Mouse (Mus musculus) neutrophil, adult 59 days (primary cell): ENCODE results near the gene Zfp969. TPM values are rescaled to one million over a fixed set of nuclear protein-coding genes. Genes with fewer than 3 reads are reported as not detected.

Experiments
- total RNA-seq, 2 experiments: library from RNA; stranded (reverse); gene quantifications; 1 replicate in 1 of 2; 2 replicates in 1 of 2; pipeline ENCODE4 v1.2.4; 2023

The Zfp969 gene
- not detected for total RNA-seq

DNA sequence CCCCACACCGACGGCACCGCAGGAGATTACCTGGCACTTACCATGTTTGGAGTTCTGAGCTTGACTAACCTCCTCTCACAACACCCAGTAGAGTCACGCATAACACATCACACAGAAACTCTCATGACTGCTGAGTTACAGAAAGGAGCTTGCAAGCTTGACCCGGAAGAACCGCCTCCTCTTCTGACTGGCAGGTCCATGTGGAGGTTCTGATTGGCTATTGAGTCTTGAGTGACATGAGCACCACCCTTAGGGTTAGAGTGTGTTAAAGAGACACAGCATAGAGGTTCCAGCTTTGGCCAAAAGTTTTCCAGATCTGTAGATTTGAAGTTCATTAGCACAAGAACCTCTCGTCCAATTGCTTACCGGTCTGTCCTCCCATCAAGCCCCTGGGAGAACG lies at the start of gene Zfp969:
Zfp969 (minus strand) TSS at position 101 of the 400 bp plus-strand sequence.

DNA sequence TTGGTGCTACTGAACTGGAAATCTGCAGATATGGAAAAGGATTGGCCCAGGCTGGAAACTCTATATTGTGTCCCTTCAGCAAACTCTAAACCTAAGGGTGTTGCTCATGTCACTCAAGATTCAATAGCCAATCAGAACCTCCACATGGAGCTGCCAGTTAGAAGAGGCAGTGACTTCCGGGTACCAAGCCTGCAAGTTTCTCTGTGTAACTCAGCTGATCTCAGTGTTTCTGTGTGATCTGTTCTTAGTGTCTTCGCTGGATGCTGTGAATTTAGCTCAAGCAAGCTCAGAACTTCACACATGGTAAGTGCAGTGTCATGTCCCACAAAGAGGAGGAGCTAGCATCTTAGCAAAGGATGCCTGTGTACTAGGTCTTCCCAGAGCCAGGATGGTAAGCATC lies 37.8 kb upstream of the Zfp969 start, which contains the start of gene Gm2007:
Gm2007 (plus strand) TSS at position 301 of the 400 bp plus-strand sequence.

DNA sequence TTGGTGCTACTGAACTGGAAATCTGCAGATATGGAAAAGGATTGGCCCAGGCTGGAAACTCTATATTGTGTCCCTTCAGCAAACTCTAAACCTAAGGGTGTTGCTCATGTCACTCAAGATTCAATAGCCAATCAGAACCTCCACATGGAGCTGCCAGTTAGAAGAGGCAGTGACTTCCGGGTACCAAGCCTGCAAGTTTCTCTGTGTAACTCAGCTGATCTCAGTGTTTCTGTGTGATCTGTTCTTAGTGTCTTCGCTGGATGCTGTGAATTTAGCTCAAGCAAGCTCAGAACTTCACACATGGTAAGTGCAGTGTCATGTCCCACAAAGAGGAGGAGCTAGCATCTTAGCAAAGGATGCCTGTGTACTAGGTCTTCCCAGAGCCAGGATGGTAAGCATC lies 59.8 kb downstream of the Zfp969 start, which contains the start of gene Gm11007:
Gm11007 (plus strand) TSS at position 301 of the 400 bp plus-strand sequence.

Other genes with a start within 250 kb of the Zfp969 start
- 1 to 10 TPM in 1 of 2 experiments, under 1 TPM in 1; 0.68 to 1.0 TPM for gene Zfp965, start 233.7 kb downstream of the Zfp969 start, total RNA-seq
- gene Gm11007, start 59.7 kb downstream of the Zfp969 start, total RNA-seq, result not detected
- not detected for gene Gm2007, start 37.9 kb upstream of the Zfp969 start, total RNA-seq
- gene Gm14288, start 97.4 kb upstream of the Zfp969 start, total RNA-seq, result 1 to 10 TPM in 1 of 2 experiments, not detected in 1; 1.3 TPM
- gene Gm6710, start 165.6 kb upstream of the Zfp969 start, total RNA-seq, result 1 to 10 TPM; 2.4 to 2.9 TPM
- gene Zfp966, start 227.5 kb upstream of the Zfp969 start, total RNA-seq, result under 1 TPM; 0.44 to 0.71 TPM